Mouse (Mus musculus) olfactory bulb, adult 2 months (tissue): ENCODE measurements at regions not wholly inside any gene's neighbourhood (a gene's known extent, or its start where the extent isn't known, plus 50 kb on each side); places are given as distances from the start of the nearest gene placed in this dataset.

ENCODE experiments used
- CTCF ChIP-seq: fragments of 200-500 bp; IDR thresholded peaks from 2 replicates; pipeline ENCODE4 v1.5.1; 2012; ENCODE audit warnings: low read depth, mild to moderate bottlenecking, low read length, moderate library complexity; ENCODE audit not compliant: insufficient read depth
- POLR2A ChIP-seq: fragments of 200-500 bp; IDR thresholded peaks from 2 replicates; pipeline ENCODE4 v1.6.1; 2012; ENCODE audit warnings: mild to moderate bottlenecking, low read depth, low read length, moderate library complexity; ENCODE audit not compliant: insufficient read depth

DNA sequence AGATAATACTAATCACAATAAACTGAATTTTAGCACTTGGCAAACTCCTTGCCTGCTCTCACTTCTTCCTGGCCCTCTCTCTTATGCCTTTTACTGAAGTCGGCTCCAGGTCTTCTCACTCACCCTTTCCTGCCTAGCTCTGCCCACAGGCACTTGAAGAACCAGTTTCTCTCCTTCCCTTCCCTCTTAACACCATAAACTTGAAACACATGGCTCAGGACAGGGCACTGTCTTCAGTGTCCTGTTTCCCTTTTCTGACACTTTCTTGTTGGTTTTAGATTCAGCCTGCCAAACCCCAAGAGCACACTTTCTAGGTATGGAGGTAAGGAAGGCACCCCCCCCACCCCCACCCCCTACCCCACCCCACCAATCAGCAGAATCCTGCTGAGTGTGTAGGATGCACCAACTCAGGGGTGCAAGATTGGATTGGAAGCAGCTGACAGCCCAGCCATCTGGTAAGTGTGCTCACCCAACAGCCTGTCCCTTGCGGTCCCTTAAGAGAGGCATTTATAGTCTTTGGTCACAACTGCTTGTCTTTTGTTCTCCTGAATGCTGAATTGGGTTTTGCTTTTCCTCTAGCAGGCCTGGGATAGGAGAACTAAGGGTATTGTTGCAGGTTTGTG lies 177.6 kb upstream of the Maf start:
- no peak for TF ChIP-seq CTCF
- no peak for TF ChIP-seq POLR2A
